Mouse (Mus musculus): ENCODE results near the gene Syngr1. TPM values are rescaled to one million over a fixed set of nuclear protein-coding genes. Genes with fewer than 3 reads are reported as not detected.

Syngr1 gene
- 64.7 and 75.5 TPM in 2 replicates for polyA plus RNA-seq (2012; rRNA removed)

GRCm38 (mm10) chr15:80091121-80091955 lies at the start of gene Syngr1, which contains the start of gene Rpl3:
Gene Syngr1, plus strand, starts transcription at chr15:80091334.
Gene Rpl3, minus strand, starts transcription at chr15:80091868.
- TF ChIP-seq CTCF (IDR thresholded peaks at IDR 0.05; ENCODE audit: borderline replicate concordance, extremely low read depth, insufficient read depth, insufficient read length), result peak; percentile 83
- TF ChIP-seq POLR2A (IDR thresholded peaks at IDR 0.05; ENCODE audit: borderline replicate concordance, extremely low read depth, insufficient read depth, insufficient read length, poor library complexity, severe bottlenecking), result peak; percentile 68; the same call in 1 of the 2 replicates
- DNase-seq (ENCODE audit: low read depth), result peak; percentile 86

- no peak for TF ChIP-seq POLR2A (IDR thresholded peaks at IDR 0.05; ENCODE audit: borderline replicate concordance, extremely low read depth, insufficient read depth, insufficient read length, poor library complexity, severe bottlenecking)
- no peak for TF ChIP-seq CTCF (IDR thresholded peaks at IDR 0.05; ENCODE audit: borderline replicate concordance, extremely low read depth, insufficient read depth, insufficient read length)
Observed at GRCm38 (mm10) chr15:80042152-80042551, 49.0 kb upstream of the Syngr1 start.

GRCm38 (mm10) chr15:80044249-80044648 lies 46.9 kb upstream of the Syngr1 start:
- TF ChIP-seq POLR2A (IDR thresholded peaks at IDR 0.05; ENCODE audit: borderline replicate concordance, extremely low read depth, insufficient read depth, insufficient read length, poor library complexity, severe bottlenecking), result no peak
- no peak for TF ChIP-seq CTCF (IDR thresholded peaks at IDR 0.05; ENCODE audit: borderline replicate concordance, extremely low read depth, insufficient read depth, insufficient read length)

More at GRCm38 (mm10) chr15:80042152-80042551, 49.0 kb upstream of the Syngr1 start:
- no peak for DNase-seq (ENCODE audit: low read depth)

GRCm38 (mm10) chr15:80045749-80046148 lies 45.4 kb upstream of the Syngr1 start:
- DNase-seq (ENCODE audit: low read depth), result no peak
- TF ChIP-seq POLR2A (IDR thresholded peaks at IDR 0.05; ENCODE audit: borderline replicate concordance, extremely low read depth, insufficient read depth, insufficient read length, poor library complexity, severe bottlenecking) (no peak), CTCF (IDR thresholded peaks at IDR 0.05; ENCODE audit: borderline replicate concordance, extremely low read depth, insufficient read depth, insufficient read length) (no peak)

More at GRCm38 (mm10) chr15:80044249-80044648, 46.9 kb upstream of the Syngr1 start:
- DNase-seq (ENCODE audit: low read depth), result no peak

- DNase-seq (ENCODE audit: low read depth), result no peak
- TF ChIP-seq CTCF (IDR thresholded peaks at IDR 0.05; ENCODE audit: borderline replicate concordance, extremely low read depth, insufficient read depth, insufficient read length) (no peak), POLR2A (IDR thresholded peaks at IDR 0.05; ENCODE audit: borderline replicate concordance, extremely low read depth, insufficient read depth, insufficient read length, poor library complexity, severe bottlenecking) (no peak)
Observed at GRCm38 (mm10) chr15:80047242-80047641, 43.9 kb upstream of the Syngr1 start.

GRCm38 (mm10) chr15:80047973-80048372 lies 43.2 kb upstream of the Syngr1 start:
- DNase-seq (ENCODE audit: low read depth), result no peak
- no peak for TF ChIP-seq CTCF (IDR thresholded peaks at IDR 0.05; ENCODE audit: borderline replicate concordance, extremely low read depth, insufficient read depth, insufficient read length)
- TF ChIP-seq POLR2A (IDR thresholded peaks at IDR 0.05; ENCODE audit: borderline replicate concordance, extremely low read depth, insufficient read depth, insufficient read length, poor library complexity, severe bottlenecking), result no peak

- no peak for DNase-seq (ENCODE audit: low read depth)
- TF ChIP-seq CTCF (IDR thresholded peaks at IDR 0.05; ENCODE audit: borderline replicate concordance, extremely low read depth, insufficient read depth, insufficient read length) (no peak), POLR2A (IDR thresholded peaks at IDR 0.05; ENCODE audit: borderline replicate concordance, extremely low read depth, insufficient read depth, insufficient read length, poor library complexity, severe bottlenecking) (no peak)
Observed at GRCm38 (mm10) chr15:80050093-80050492, 41.0 kb upstream of the Syngr1 start.

GRCm38 (mm10) chr15:80051092-80051761 lies 39.9 kb upstream of the Syngr1 start:
- DNase-seq (ENCODE audit: low read depth), result peak; percentile 17
- TF ChIP-seq CTCF (IDR thresholded peaks at IDR 0.05; ENCODE audit: borderline replicate concordance, extremely low read depth, insufficient read depth, insufficient read length) (no peak), POLR2A (IDR thresholded peaks at IDR 0.05; ENCODE audit: borderline replicate concordance, extremely low read depth, insufficient read depth, insufficient read length, poor library complexity, severe bottlenecking) (no peak)

GRCm38 (mm10) chr15:80051782-80052181 lies 39.4 kb upstream of the Syngr1 start:
- no peak for DNase-seq (ENCODE audit: low read depth)
- no peak for TF ChIP-seq CTCF (IDR thresholded peaks at IDR 0.05; ENCODE audit: borderline replicate concordance, extremely low read depth, insufficient read depth, insufficient read length)
- TF ChIP-seq POLR2A (IDR thresholded peaks at IDR 0.05; ENCODE audit: borderline replicate concordance, extremely low read depth, insufficient read depth, insufficient read length, poor library complexity, severe bottlenecking), result no peak

- no peak for DNase-seq (ENCODE audit: low read depth)
- no peak for TF ChIP-seq CTCF (IDR thresholded peaks at IDR 0.05; ENCODE audit: borderline replicate concordance, extremely low read depth, insufficient read depth, insufficient read length)
- no peak for TF ChIP-seq POLR2A (IDR thresholded peaks at IDR 0.05; ENCODE audit: borderline replicate concordance, extremely low read depth, insufficient read depth, insufficient read length, poor library complexity, severe bottlenecking)
Observed at GRCm38 (mm10) chr15:80053381-80054033, 37.6 kb upstream of the Syngr1 start.

Data from brain, embryonic 14.5 days (tissue).